Mouse (Mus musculus): Measurements from ENCODE around the gene 1700017D01Rik.
"Not testable (repeated sequence)": the region's sequence is repeated elsewhere in the genome, so short reads cannot be mapped to it uniquely, and the experiment has no call there.

Gene 1700017D01Rik

GRCm38 (mm10) chr19:11130776-11131175, at the start of gene 1700017D01Rik:
TSS of gene 1700017D01Rik (minus strand) at chr19:11130876.
- DNase-seq (ENCODE audit: low spot score in 2 of 2), result not testable (repeated sequence)

- DNase-seq (ENCODE audit: low spot score in 2 of 2), result no peak
Observed at GRCm38 (mm10) chr19:11177464-11177863, 46.8 kb upstream of the 1700017D01Rik start.

DNA sequence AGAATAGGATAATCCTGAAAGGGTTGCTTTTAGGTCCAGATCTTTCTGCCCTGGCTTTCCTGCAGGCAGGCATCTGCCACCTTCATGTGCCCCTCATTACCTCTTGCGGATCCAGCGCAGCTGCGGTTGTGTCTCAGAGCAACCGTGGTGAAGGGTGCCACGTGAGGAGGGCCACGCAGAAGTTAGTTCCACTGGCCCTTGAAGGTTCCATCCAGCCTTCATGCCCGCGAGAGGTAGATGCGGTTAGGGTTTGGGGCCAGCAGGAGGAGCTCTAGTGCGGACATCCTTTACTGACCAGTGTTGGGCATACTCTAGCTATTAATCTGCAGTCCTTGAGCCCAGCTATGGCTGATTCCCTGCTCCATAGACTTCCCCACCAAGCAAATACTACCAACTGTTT, 34.5 kb upstream of the 1700017D01Rik start, which contains the start of gene 1700025F22Rik:
1700025F22Rik (minus strand) TSS at position 149 of the 400 bp plus-strand sequence.
- DNase-seq (ENCODE audit: low spot score in 2 of 2), result peak; percentile 18 to 56

DNA sequence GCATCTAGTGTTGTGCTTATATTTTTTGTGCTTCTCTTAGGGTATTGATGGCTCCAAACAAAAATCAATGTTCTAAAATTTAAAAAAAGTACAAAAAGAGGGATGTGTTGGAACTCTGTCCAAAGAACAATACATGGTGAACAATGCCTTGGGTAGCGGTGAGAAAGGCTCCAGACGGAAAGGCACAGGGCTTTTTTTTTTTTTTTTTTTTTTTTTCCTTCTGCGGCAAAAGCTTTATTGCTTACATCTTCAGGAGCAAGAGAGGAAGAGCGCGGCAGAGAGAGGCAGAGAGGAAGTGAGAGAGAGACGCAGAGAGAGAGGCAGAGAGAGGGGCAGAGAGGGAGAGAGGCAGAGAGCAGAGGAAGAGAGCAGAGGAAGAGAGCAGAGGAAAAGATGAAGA, 27.2 kb upstream of the 1700017D01Rik start:
- DNase-seq (ENCODE audit: low spot score in 2 of 2), result not testable (repeated sequence)

DNA sequence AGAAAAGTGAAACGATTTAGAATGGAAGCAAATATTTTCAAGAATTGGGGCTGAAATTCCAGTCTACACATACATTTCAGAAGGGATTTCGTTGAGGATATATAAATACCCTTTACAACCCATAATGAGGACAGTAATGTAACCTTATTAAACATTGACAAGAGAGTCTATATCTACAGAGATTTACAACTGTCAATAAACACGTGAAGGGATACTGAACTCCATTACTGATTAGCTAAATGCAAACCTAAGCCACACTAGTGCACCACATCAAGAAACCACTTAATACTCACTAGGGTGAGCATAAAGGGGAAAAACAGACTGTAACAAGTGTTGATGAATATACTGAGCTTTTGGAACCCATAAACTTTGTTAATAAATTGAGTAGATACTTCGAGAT, 4.7 kb upstream of the 1700017D01Rik start:
- DNase-seq (ENCODE audit: low spot score in 2 of 2), result no peak

DNA sequence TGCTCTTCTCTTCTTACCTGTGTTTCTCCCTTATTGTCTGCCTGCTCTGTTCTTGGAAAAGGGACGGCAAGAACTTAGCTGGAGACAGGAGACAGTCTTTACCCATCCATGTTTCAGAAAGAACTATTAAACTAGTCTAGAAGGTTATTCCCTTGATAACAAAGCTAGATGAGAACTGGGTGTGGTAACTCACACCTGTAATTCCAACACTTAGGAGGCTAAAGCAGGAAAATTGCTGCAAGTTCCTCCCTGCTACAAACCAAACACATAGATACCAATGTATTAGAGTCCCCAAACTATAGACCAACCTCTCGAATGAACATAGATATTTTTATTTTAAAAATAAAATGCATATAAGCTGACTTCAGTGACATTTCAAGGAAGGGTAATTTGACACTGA, 4.2 kb upstream of the 1700017D01Rik start:
- no peak for DNase-seq (ENCODE audit: low spot score in 2 of 2)

DNA sequence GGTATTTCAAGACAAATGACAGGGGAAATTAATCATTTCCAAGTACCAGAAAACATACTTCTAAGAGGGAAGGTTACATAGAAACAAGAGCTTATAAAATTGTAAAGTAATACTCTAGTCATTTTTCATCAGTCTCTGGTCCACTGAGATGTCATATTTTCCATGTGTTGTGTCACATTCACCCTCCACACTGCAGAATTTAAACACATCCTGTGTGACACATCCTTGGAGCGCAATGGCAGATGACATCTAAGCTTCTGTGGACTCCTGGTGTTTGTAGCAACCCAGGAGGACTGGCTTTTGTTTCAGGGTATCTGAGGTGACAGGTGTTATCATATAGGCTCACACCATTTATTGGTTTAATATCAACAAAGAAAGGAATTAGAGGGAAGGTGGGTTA, 974 bp downstream of the 1700017D01Rik start:
- DNase-seq (ENCODE audit: low spot score in 2 of 2), result no peak

- not testable (repeated sequence) for DNase-seq (ENCODE audit: low spot score in 2 of 2)
Observed at GRCm38 (mm10) chr19:11121016-11121420, 9.7 kb downstream of the 1700017D01Rik start.

DNA sequence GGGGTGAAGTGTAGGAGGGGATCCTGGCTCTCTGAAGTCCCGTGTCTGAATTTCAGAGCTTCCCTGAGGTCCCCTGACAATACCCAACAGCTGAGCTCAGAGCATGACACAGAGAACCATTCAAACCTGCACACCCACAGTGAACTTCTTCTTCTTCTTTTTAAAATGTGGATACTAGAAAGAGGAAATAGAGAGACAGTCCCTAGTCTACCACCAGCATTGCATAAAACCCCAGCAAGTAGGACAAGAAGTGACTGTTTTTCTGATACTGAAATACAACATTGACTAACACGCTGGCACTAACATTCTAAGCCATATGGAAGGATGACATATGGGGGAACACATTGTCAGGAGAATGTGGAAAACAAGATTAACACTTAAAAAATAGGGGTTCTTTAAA, 11.3 kb downstream of the 1700017D01Rik start:
- DNase-seq (ENCODE audit: low spot score in 2 of 2), result no peak

DNA sequence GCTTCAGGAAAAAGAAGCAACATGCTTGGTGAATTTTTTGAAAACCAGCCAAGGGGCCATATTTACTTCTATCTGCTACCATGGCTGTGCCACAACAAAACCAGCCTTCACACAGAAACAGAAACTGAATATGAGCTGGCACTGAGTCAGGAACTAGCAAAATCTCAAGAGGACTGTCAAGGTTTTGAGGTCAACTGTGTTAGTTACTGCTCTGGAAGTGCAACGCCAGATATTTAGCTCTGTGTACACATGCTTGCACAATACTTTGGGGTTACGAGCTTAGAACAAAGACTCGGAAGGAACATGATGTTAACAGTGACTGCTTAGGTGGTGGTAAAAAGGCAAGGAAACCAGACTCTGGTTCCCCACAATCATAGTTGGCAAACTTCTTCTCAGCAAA, 22.9 kb downstream of the 1700017D01Rik start:
- no peak for DNase-seq (ENCODE audit: low spot score in 2 of 2)

- no peak for DNase-seq (ENCODE audit: low spot score in 2 of 2)
Observed at GRCm38 (mm10) chr19:11101880-11102279, 28.8 kb downstream of the 1700017D01Rik start.

DNA sequence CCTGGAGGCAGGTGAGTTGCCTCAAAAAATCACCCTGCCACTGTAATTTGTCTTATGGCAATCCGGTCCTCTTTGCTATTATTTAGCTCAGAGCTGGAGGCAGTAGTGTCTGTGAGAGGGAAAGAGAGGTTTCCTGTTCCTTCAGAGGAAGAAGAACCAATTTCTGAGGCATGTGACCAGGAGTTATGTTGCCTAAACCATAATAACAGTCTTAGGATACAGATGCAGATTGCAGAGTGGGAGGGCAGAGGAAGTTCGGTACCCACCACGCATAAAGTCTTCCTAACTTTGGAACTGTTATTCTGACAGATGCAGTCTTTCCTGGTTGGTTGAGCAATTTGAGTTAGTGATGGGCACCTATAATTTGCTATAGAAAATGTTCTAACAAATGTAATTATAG, 32.3 kb downstream of the 1700017D01Rik start:
- no peak for DNase-seq (ENCODE audit: low spot score in 2 of 2)

DNA sequence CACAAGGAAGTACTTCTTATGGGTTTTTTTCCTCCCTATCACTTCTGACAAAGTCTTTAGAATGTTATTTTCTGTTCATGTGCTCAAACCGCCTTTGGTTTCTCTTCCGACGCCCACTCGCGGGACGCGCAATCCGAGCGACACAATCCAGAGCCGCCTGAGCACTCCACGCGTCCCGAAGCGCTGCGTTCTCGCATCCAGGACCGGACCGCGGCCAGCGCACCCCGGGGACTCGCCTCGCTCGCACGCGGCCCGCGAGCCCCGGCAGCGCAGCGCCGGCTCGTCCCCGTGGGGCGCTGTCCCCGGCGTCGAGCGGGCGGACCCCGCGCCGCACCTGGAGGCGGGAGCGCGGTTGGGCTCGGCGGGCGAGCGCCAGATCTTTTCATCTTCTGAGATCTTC, 38.5 kb downstream of the 1700017D01Rik start:
- not testable (repeated sequence) for DNase-seq (ENCODE audit: low spot score in 2 of 2)

DNA sequence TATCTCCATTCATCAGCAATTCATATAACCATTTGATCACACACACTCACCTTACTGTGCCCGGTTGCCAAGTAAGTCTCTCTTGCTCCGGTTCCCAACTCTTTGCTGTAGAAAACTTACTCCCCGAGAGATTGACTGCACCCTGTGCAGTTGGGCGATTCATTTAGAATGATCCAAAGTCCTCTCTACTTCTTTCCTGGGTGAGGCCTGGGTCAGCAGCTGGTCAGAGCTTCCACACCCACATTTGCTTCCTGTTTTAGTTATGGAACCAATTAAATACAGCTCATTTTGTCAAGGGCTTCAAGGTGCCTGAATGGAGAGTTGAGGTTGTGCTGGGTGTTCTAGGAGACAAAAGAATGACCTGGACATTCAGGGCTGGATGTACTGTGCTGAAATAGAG, 49.7 kb downstream of the 1700017D01Rik start, which contains the start of gene Ms4a8a:
Ms4a8a (minus strand) TSS at position 169 of the 400 bp plus-strand sequence.
- no peak for DNase-seq (ENCODE audit: low spot score in 2 of 2)

DNA sequence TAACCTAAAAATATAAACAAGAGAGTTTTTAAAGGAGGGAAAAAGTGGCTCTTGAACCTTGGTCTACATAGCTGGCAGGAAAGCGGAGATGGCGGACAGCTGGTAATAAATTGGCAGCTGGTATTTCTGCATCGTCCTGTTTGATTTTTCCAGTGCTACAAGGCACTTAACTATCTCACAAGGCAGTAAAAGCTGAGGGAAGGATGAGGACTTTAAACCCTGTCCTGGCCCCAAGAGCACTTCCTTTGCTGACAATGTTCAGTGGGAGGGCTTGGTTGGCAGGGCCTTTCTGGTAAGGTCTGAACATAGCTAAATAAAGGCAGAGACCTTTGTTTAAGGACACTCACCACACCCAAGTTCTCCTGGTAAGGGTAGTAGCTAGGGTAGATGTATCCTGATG, 60.3 kb downstream of the 1700017D01Rik start:
- DNase-seq (ENCODE audit: low spot score in 2 of 2), result no peak

DNA sequence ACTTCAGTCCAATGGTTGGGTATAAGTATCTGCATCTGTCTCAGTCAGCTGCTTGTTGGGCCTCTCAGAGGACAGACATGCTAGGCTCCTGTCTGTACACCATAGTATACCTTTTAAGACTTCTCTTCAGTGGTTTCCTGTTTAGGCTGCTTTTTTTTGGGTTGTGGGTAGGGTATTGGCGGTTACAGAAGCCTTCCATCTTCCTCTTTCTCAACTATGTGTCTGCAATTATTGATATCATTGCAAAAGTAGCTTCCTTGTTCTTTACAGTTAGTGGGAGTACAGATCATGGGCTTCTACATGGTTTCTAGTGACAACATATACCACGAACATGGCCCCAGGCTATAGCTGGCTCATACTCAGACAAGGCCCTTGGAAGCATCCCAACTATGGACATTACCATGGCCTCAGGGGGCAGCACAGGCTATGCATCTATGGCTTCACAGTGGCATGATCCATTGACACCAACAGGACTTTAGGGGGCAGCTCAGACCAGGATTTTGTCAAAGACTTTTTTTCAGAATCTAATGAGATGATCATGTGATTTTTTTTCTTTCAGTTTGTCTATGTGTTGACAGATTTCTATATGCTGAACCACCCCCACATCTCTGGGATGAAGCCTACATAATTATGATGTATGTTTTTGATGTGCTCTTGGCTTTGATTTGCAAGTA, 65.3 kb downstream of the 1700017D01Rik start:
- no peak for DNase-seq (ENCODE audit: low spot score in 2 of 2)

DNA sequence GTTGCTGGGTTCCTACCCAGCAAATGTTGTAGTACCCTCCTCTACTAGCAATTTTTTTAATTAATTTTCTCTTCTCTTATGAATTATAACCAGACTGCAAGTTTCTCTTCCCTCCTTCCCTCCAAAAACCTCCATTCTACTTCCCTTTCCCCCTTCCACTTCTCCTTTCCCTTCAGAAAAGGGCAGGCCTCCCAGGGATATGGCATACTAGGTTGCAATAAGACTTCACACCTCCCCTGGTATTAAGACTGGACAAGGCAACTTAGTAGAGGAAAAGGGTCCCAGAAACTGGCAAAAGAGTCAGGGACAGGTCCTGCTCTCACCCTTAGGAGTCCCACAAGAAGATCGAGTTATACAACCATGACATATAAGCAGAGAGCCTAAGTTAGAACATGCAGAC, 69.8 kb downstream of the 1700017D01Rik start:
- DNase-seq (ENCODE audit: low spot score in 2 of 2), result no peak

- no peak for DNase-seq (ENCODE audit: low spot score in 2 of 2)
Observed at GRCm38 (mm10) chr19:11059967-11060366, 70.7 kb downstream of the 1700017D01Rik start.

GRCm38 (mm10) chr19:11055700-11056099, 75.0 kb downstream of the 1700017D01Rik start:
- not testable (repeated sequence) for DNase-seq (ENCODE audit: low spot score in 2 of 2)

DNA sequence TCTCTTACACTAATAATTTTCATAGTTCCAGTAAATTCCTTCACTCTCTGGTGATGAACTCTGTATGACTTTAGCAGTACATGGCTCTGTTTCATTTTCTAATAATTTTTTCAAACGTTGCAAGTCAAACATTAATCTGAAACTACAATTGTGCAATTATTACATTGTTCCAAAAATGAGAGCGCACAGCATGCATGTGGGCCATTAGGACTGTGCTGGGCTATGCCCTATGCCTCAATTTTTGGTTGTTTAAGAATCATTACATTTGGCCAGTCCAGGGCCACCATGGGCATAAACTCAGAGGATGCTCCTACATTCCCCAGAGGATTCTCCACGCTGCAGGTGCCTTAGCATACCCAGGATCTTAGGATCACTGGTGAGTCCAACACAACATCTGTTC, 77.4 kb downstream of the 1700017D01Rik start:
- DNase-seq (ENCODE audit: low spot score in 2 of 2), result no peak

GRCm38 (mm10) chr19:11052877-11053276, 77.8 kb downstream of the 1700017D01Rik start:
- DNase-seq (ENCODE audit: low spot score in 2 of 2), result no peak

DNA sequence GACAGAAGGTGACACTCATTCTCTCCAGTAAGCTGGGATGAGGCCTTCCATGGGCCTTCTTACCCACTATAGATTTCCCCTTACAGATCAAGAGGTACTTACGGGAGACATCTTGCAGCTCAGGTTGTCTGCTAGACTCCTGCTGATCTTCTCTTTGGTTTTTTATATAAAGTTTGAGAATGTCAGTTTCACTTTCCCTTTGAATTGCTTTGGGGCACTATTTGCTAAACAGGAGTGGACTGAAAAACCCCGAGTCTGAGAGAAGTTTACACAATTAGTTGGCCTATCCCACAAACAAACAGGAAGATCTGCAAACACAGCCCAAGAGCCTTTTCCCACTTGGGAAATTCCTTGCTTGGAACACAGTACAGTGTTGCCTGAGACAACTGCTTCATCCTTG, 80.4 kb downstream of the 1700017D01Rik start:
- no peak for DNase-seq (ENCODE audit: low spot score in 2 of 2)

DNA sequence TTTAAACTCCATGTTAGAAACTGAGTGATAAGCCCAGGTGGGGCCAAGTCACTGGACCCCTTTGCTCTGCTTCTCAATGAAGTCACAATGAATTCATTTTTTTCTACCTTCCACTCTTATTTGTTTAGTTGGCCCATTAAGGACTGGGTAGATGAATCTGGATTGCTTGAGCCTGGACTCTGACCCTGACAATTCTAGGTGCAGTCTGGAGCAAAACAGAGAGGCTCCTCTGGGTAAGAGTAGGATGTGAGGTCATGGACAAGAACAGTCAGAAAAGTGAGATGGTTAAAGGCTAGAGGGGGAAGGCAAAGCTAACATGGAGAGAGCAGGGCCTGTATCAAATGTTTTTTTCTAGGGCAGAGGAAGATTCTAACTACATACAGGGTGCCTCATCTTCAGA, 81.2 kb downstream of the 1700017D01Rik start:
- no peak for DNase-seq (ENCODE audit: low spot score in 2 of 2)

GRCm38 (mm10) chr19:11048503-11048902, 82.2 kb downstream of the 1700017D01Rik start:
- no peak for DNase-seq (ENCODE audit: low spot score in 2 of 2)
